Mouse (Mus musculus): ENCODE results near the gene Rhbdl1.

Rhbdl1 gene

GRCm38 (mm10) chr17:25825984-25826570 lies 11.0 kb downstream of the Rhbdl1 start:
- DNase-seq (ENCODE audit: low spot score), result no peak

- DNase-seq (ENCODE audit: low spot score), result no peak
Observed at GRCm38 (mm10) chr17:25825311-25825710, 11.8 kb downstream of the Rhbdl1 start.

GRCm38 (mm10) chr17:25824362-25825142 lies 12.5 kb downstream of the Rhbdl1 start:
- DNase-seq (ENCODE audit: low spot score), result no peak

- DNase-seq (ENCODE audit: low spot score), result peak; percentile 69
Observed at GRCm38 (mm10) chr17:25823452-25823851, 13.6 kb downstream of the Rhbdl1 start, which contains the start of gene Wdr24. Gene Wdr24, plus strand, starts transcription at chr17:25823627.

- DNase-seq (ENCODE audit: low spot score), result peak; percentile 52
Observed at GRCm38 (mm10) chr17:25818851-25819780, 18.0 kb downstream of the Rhbdl1 start.

- peak; percentile 33 for DNase-seq (ENCODE audit: low spot score)
Observed at GRCm38 (mm10) chr17:25817662-25818061, 19.4 kb downstream of the Rhbdl1 start.

GRCm38 (mm10) chr17:25813471-25813870 lies 23.6 kb downstream of the Rhbdl1 start:
- peak; percentile 94 for DNase-seq (ENCODE audit: low spot score)

GRCm38 (mm10) chr17:25810890-25811289 lies 26.2 kb downstream of the Rhbdl1 start:
- peak; percentile 33 for DNase-seq (ENCODE audit: low spot score)

- peak; percentile 39 for DNase-seq (ENCODE audit: low spot score)
Observed at GRCm38 (mm10) chr17:25809606-25810340, 27.3 kb downstream of the Rhbdl1 start.

GRCm38 (mm10) chr17:25808789-25809605 lies 28.1 kb downstream of the Rhbdl1 start, which contains the start of gene Fbxl16:
Gene Fbxl16, plus strand, starts transcription at chr17:25809085.
- DNase-seq (ENCODE audit: low spot score), result peak; percentile 76

- no peak for DNase-seq (ENCODE audit: low spot score)
Observed at GRCm38 (mm10) chr17:25808028-25808427, 29.1 kb downstream of the Rhbdl1 start.

GRCm38 (mm10) chr17:25807452-25807851 lies 29.6 kb downstream of the Rhbdl1 start:
- peak; percentile 36 for DNase-seq (ENCODE audit: low spot score)

GRCm38 (mm10) chr17:25806507-25806906 lies 30.6 kb downstream of the Rhbdl1 start:
- no peak for DNase-seq (ENCODE audit: low spot score)

GRCm38 (mm10) chr17:25802825-25803517 lies 34.1 kb downstream of the Rhbdl1 start:
- peak; percentile 38 for DNase-seq (ENCODE audit: low spot score)

- DNase-seq (ENCODE audit: low spot score), result peak; percentile 50
Observed at GRCm38 (mm10) chr17:25801029-25801428, 36.1 kb downstream of the Rhbdl1 start.

- DNase-seq (ENCODE audit: low spot score), result peak; percentile 95
Observed at GRCm38 (mm10) chr17:25796951-25797369, 40.1 kb downstream of the Rhbdl1 start, which contains the start of gene Metrn. Gene Metrn, minus strand, starts transcription at chr17:25797136.

- peak; percentile 55 for DNase-seq (ENCODE audit: low spot score)
Observed at GRCm38 (mm10) chr17:25796211-25796771, 40.8 kb downstream of the Rhbdl1 start.

- no peak for DNase-seq (ENCODE audit: low spot score)
Observed at GRCm38 (mm10) chr17:25795609-25796092, 41.4 kb downstream of the Rhbdl1 start, which contains the start of gene AC134908.4. Gene AC134908.4, minus strand, starts transcription at chr17:25795659.

GRCm38 (mm10) chr17:25794998-25795397 lies 42.1 kb downstream of the Rhbdl1 start:
- no peak for DNase-seq (ENCODE audit: low spot score)

All from testis, postnatal 10 days (tissue).